Mouse (Mus musculus) frontal cortex, adult 2 months (tissue): ENCODE results near the gene St8sia2. TPM values are rescaled to one million over a fixed set of nuclear protein-coding genes. Genes with fewer than 3 reads are reported as not detected.

Source experiments
- DNase-seq, 2 experiments: peaks; one replicate each; pipeline ENCODE4 v3.0.0; 2022; ENCODE audit warnings: low spot score in 1 of 2; ENCODE audit errors: extremely low spot score in 1 of 2
- polyA plus RNA-seq: library from polyadenylated mRNA; depleted of rRNA; stranded (reverse); fragments of >200 nt; gene quantifications from 2 replicates; pipeline ENCODE4 v1.2.3, GENCODE M21; 2012; rRNA removed

St8sia2 gene
- 2.3 and 2.8 TPM in 2 replicates for polyA plus RNA-seq

- no peak for DNase-seq
Measured at GRCm38 (mm10) chr7:74013601-74014175, at the start of gene St8sia2. TSS of gene St8sia2 (minus strand) at chr7:74013690.

DNA sequence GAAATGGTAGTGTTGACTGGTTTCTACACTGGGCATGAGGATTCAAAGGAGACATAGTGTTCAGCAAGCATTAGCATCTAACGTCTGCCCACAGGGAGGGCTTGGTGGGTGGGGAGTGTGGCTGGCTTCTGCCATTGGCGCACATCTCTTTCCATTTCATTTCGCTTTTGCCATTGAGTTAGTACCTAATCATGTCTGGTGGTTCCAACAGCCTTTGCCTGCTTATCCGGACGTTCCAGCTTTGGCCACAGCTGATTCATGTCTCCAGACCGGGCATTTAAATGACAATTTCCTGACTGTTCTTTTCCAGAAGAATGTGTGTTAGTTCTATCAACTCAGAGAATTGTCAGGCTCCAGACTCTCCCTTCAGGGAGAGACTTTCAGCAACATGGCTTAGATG lies 47.6 kb upstream of the St8sia2 start:
- DNase-seq, result no peak

DNA sequence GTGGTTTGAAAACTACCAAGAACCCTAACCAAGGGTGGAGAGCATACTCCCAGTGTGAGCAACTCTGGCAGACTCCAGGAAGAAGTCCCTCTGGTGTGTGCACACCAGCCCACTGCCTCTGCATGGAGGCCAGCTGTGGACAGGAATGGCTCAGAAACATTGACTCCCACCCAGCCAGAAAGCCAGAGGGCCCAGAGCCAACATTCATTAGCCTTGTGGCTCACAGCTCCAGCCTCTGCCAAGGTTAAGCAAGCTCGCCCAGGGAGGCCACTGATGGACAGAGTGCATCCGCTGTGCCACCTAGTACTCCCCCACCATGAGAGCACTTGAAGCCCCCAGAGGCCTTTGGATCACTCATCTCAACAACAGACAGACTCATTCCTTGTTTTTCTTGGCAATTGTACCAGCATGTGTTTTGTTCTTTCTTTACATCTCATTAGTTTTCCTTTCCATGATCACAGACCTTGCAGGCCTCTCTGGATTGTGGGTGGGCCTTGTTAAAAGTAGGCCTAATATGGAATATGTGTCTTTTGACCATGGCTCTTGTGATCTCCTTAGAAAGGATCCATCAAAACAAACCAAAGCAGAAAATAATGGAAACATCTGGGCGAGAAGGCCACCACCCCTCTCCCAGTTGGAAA lies 46.9 kb upstream of the St8sia2 start:
- no peak for DNase-seq

- DNase-seq, result no peak
Measured at GRCm38 (mm10) chr7:74059684-74060083, 46.2 kb upstream of the St8sia2 start.

- DNase-seq, result no peak
Measured at GRCm38 (mm10) chr7:74055753-74056152, 42.3 kb upstream of the St8sia2 start.

DNA sequence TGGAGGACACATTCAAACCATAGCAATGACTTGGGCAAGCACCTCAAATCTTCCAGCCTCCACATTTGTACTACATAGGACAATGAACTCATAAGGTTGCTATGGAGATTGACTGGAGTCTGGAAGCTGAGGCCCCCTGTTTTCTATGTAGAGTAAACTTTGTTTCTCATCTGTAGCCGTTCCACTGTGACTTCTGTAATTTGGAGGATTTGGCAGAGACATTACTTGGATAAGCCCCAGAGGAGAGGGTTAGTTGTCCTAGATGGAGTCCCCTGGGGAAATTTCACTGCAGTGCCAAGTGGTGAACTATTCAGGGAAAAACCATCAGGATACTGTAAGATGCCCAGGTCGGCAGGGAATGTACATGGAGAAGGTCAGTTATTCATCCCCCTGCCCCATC lies 34.1 kb upstream of the St8sia2 start:
- DNase-seq, result no peak

DNA sequence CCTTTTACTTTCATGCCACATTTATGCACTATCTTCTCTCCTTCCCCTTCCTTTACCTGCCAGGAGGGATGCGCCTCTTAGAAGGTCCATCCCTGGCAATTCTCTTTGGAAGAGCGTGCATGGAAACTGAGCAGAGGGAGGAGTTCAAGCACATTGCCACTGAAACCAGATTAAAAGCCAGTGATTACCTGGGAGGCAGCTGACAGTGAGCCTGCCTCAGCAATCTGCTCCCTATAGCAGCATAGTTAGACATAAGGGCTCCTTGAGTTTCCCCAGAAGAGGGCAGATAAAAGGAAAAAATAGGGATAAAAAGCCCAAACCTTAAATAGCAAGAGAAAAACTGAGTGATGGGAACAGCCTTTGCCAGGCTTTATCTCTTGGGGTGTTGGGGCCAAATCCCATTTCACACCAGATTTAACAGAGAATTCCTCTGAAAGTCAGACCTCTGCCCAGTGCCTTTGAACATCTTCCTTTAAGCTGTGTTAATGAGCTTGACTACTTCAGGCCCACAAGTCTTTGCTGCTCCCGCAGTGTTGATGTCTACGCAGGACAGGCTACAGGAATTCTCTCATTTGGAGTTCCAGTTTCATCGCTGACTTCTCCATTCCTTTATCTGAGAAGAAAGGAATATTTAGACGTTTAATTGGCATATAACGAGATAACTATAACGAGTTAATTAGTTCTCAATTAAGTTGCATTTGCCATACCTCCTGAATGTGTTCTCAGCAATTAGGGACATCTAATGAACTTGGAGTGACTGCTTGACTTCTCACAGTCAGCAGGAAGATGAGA lies 31.9 kb upstream of the St8sia2 start:
- no peak for DNase-seq

GRCm38 (mm10) chr7:74043562-74044138 lies 30.2 kb upstream of the St8sia2 start:
- no peak for DNase-seq

- peak; percentile 14 to 76 for DNase-seq
Measured at GRCm38 (mm10) chr7:74025007-74025406, 11.5 kb upstream of the St8sia2 start.

DNA sequence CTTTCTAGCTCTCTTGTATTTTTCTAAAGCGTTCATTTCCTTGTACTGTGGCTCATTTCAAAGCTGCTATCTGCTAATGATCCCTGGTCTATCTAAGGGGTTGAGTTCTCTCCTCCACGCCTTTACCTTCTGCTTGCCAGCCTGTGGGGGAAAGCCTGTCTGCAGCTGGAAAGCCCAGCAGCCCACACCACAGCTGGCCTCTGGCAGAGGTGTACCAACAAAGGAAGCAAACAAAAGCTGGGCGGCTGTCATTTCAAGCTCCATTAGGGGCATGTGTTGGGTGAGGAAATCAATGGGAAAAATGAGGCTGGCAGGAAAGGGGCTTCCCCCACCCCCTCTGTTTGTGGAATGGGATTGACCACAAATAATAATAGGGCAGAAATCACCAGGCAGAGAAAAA lies 10.7 kb upstream of the St8sia2 start:
- no peak for DNase-seq

DNA sequence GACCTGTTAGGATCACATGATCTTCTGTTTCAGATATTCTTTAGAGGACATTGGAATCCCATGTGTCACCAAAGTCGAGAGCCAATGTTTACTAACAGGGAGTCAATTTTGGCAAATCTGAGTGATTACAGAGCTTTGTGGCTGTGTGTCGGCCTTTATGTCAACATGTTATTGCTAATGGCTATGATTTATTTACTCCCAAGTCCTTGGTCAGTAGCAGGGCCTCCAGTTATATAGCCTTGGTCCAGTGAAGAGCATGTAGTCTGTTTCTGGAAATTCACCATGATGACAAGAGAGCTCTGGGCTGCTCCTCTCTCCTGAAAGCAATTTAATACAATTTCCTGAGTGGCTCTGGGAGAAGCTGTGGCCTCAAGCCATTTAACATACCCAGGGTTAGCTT lies 9.1 kb upstream of the St8sia2 start:
- DNase-seq, result no peak

GRCm38 (mm10) chr7:74021771-74022170 lies 8.3 kb upstream of the St8sia2 start:
- DNase-seq, result no peak

DNA sequence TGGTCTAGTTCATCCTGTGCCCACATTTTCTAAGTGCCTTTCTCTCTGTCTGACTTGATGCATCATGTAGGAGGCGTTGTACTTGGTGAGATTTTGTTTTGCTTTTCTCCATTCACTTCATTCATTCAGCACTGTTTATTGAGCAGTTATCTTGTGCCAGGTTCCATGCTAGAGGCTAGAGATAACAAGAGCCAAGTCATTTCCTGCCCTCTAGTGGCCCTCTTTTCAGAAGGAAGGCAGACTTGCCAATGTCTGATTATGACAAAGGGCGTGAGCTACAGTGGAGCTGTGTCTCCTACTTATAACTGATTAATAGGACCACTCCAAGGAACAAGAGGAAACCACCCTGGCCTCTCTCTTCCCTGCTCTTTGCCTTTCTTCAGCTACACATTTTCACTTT lies 3.1 kb upstream of the St8sia2 start:
- DNase-seq, result no peak

DNA sequence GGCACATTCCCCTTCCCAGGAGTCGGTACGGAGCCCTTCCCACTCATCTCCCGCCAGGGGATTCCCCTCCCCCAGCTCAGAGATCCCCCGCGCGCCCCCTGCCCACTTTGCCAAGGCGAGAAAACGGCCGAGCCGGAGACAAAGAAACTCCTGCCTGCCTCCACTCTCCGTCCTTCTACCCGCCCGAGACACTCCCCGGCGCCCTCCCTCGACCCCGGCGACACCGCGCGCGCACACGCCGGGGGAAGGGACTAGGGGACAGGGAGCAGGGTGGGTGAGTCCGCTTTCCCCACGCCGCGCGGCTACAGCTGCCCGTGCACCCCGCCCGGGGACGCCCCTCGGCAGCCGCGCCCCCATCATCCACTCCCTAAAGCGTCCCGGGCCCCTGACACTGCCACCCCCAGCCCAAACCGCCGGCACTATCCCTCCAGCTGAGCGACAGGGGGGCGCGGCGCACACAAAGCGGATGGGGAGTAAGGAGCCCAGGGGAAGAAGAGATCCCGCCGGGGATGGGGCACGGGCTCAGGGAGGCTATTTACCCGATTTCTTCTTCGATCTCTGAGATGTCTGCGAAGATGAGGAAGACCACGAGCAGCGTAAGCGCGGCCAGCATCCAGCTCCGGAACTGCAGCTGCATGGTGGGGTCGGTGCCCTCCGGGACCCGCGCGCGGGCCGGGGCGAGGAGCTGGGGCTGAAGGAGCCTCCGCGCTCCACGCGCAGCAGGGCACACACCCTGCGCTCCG lies 461 bp downstream of the St8sia2 start:
- DNase-seq, result no peak

GRCm38 (mm10) chr7:74011976-74012857 lies 1.3 kb downstream of the St8sia2 start:
- no peak for DNase-seq

GRCm38 (mm10) chr7:74008946-74009542 lies 4.4 kb downstream of the St8sia2 start:
- no peak for DNase-seq

GRCm38 (mm10) chr7:74006775-74007371 lies 6.6 kb downstream of the St8sia2 start:
- peak in 1 of 2 experiments; percentile 32 for DNase-seq

- no peak for DNase-seq
Measured at GRCm38 (mm10) chr7:74006364-74006763, 7.1 kb downstream of the St8sia2 start.
